9 mouse cellular contexts compared by ENCODE assay signal in genomic region chr15:97458748-97459221, GRCm38 (mm10).
DNase-seq lines count a peak whose midpoint lies in the region; ATAC-seq lines count a peak whose summit lies in the region.
"Had no signal": no experiment of that assay in that cellular context is flagged by ENCODE, and none has a peak within 500 bp of the region (broad histone marks: within the 10 kb centered on the region; RNA-seq: fewer than 3 reads in every experiment).

No protein-coding gene starts in this region.

- H3K27me3 ChIP-seq in forebrain, embryonic 11.5 days (ENCODE audit: control insufficient read depth, insufficient read depth, low read length) = no peaks in the 10 kb centered on the region
- H3K27me3 ChIP-seq in forebrain, embryonic 16.5 days (replicated peaks; ENCODE audit: control insufficient read depth, insufficient read depth, low read length) = no peaks in the 10 kb centered on the region
- no peaks in the 10 kb centered on the region for H3K27me3 ChIP-seq in midbrain, embryonic 13.5 days
- H3K27me3 ChIP-seq in midbrain, embryonic 11.5 days (ENCODE audit: control insufficient read depth, insufficient read depth, low read length) = no peaks in the 10 kb centered on the region

- 70% methylated on average over 11 of the region's 11 CpGs for WGBS in forebrain, embryonic 11.5 days
- 69% methylated on average over 11 of the region's 11 CpGs for WGBS in forebrain, embryonic 16.5 days
- WGBS in midbrain, embryonic 13.5 days = 61% methylated on average over 11 of the region's 11 CpGs
- 73% methylated on average over 11 of the region's 11 CpGs for WGBS in midbrain, embryonic 11.5 days

- no peak overlapping the region for H3K4me2 ChIP-seq in forebrain, embryonic 11.5 days (ENCODE audit: low read depth, low read length, severe bottlenecking)
- no peak overlapping the region for H3K4me2 ChIP-seq in forebrain, embryonic 16.5 days (ENCODE audit: low read length)
- peak overlapping the region; percentile 26; the same call in 1 of the 2 replicates for H3K4me2 ChIP-seq in midbrain, embryonic 13.5 days (replicated peaks)
- no peak overlapping the region for H3K4me2 ChIP-seq in midbrain, embryonic 11.5 days

- H3K4me3 ChIP-seq in forebrain, embryonic 11.5 days (ENCODE audit: low read depth, low read length) = no peak overlapping the region
- no peak overlapping the region for H3K4me3 ChIP-seq in forebrain, embryonic 16.5 days (replicated peaks; ENCODE audit: low read length)
- no peak overlapping the region for H3K4me3 ChIP-seq in midbrain, embryonic 13.5 days (replicated peaks)
- H3K4me3 ChIP-seq in midbrain, embryonic 11.5 days (ENCODE audit: low read depth, low read length) = no peak overlapping the region
- H3K4me3 ChIP-seq: gastrocnemius, adult 2 months had no signal

- no peak overlapping the region for H3K27ac ChIP-seq in forebrain, embryonic 11.5 days (ENCODE audit: low read depth, low read length)
- H3K27ac ChIP-seq in forebrain, embryonic 16.5 days (ENCODE audit: low read length) = no peak overlapping the region
- H3K27ac ChIP-seq in midbrain, embryonic 13.5 days = no peak overlapping the region
- no peak overlapping the region for H3K27ac ChIP-seq in midbrain, embryonic 11.5 days (ENCODE audit: low read depth, low read length)
- H3K27ac ChIP-seq: gastrocnemius, adult 2 months had no signal

- peak; percentile 45 for DNase-seq in forebrain, embryonic 11.5 days (ENCODE audit: low spot score)
- DNase-seq in midbrain, embryonic 11.5 days (ENCODE audit: low spot score, missing footprints) = no peak
- DNase-seq in naive thymus-derived CD4-positive, alpha-beta T cell, adult 2 months (ENCODE audit: low read depth) = peak; percentile 92
- DNase-seq in thymus, postnatal 4 days = peak; percentile 79
- DNase-seq in embryo, embryonic 10 days (ENCODE audit: low spot score) = no peak
- no peak for DNase-seq in adipocyte (ENCODE audit: low spot score)
- DNase-seq: gastrocnemius, adult 2 months had no signal

- H3K36me3 ChIP-seq in forebrain, embryonic 11.5 days (ENCODE audit: control insufficient read depth, insufficient read depth, low read length) = no peaks in the 10 kb centered on the region
- no peaks in the 10 kb centered on the region for H3K36me3 ChIP-seq in forebrain, embryonic 16.5 days (ENCODE audit: control insufficient read depth, insufficient read depth)
- H3K36me3 ChIP-seq in midbrain, embryonic 13.5 days = no peaks in the 10 kb centered on the region
- H3K36me3 ChIP-seq in midbrain, embryonic 11.5 days (ENCODE audit: control insufficient read depth, insufficient read depth, low read length) = no peaks in the 10 kb centered on the region

- H3K4me1 ChIP-seq in forebrain, embryonic 11.5 days (replicated peaks; ENCODE audit: control insufficient read depth, insufficient read depth, low read length) = no peaks in the 10 kb centered on the region
- H3K4me1 ChIP-seq in forebrain, embryonic 16.5 days (replicated peaks; ENCODE audit: control insufficient read depth, insufficient read depth, low read length) = no peaks in the 10 kb centered on the region
- H3K4me1 ChIP-seq in midbrain, embryonic 13.5 days (replicated peaks) = no peaks in the 10 kb centered on the region
- H3K4me1 ChIP-seq in midbrain, embryonic 11.5 days (ENCODE audit: control insufficient read depth, insufficient read depth, low read length) = no peaks in the 10 kb centered on the region

- H3K9me3 ChIP-seq in forebrain, embryonic 11.5 days (ENCODE audit: control insufficient read depth, low read length) = no peaks in the 10 kb centered on the region
- no peaks in the 10 kb centered on the region for H3K9me3 ChIP-seq in forebrain, embryonic 16.5 days (ENCODE audit: control insufficient read depth, low read length)
- no peaks in the 10 kb centered on the region for H3K9me3 ChIP-seq in midbrain, embryonic 13.5 days
- no peaks in the 10 kb centered on the region for H3K9me3 ChIP-seq in midbrain, embryonic 11.5 days (ENCODE audit: control insufficient read depth, low read length)

- no peak overlapping the region for H3K9ac ChIP-seq in forebrain, embryonic 11.5 days (ENCODE audit: low read length)
- no peak overlapping the region for H3K9ac ChIP-seq in forebrain, embryonic 16.5 days (replicated peaks; ENCODE audit: low read depth, low read length)
- no peak overlapping the region for H3K9ac ChIP-seq in midbrain, embryonic 13.5 days (replicated peaks)
- no peak overlapping the region for H3K9ac ChIP-seq in midbrain, embryonic 11.5 days (ENCODE audit: low read length)

- no peak for ATAC-seq in forebrain, embryonic 11.5 days (replicated peaks; ENCODE audit: low FRiP score)
- no peak for ATAC-seq in forebrain, embryonic 16.5 days
- ATAC-seq in midbrain, embryonic 13.5 days = 0 out of 2 replicates have a peak, but pooled peaks have one; percentile 24
- no peak for ATAC-seq in midbrain, embryonic 11.5 days (ENCODE audit: low FRiP score)

Comparison
In these comparisons a context has a peak if more than half of its experiments do, and no peak if none do; other contexts are left out.
1. DNase-seq: peak in forebrain, embryonic 11.5 days (single experiment), naive thymus-derived CD4-positive, alpha-beta T cell, adult 2 months (single experiment) and thymus, postnatal 4 days (single experiment); none in midbrain, embryonic 11.5 days (single experiment), embryo, embryonic 10 days (single experiment) and adipocyte (single experiment).